Mouse (Mus musculus) cerebellum, adult 9-10 months (tissue): ENCODE data around the gene Ren1.

ENCODE experiments used
- DNase-seq: peaks from one replicate; pipeline ENCODE4 v3.0.0; 2022

Gene Ren1

DNA sequence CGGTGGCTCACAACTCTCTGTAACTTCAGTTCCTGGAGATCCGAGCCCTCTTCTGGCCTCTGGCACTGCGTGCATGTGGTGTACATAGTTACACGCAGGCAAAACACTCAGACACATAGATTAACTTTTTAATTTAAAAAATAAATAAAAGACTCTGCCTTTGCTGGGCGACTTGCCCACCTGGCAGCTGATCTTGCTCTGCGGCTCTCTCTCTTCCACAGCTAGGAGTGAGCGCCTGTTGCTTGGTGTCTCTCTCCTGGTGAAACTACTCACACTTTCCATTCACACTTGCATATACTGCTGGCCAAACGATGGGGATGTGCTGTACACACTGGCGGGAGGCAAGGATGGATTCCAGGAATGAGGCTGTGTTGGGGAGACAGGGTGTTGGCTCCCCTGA is 3.8 kb upstream of the Ren1 start:
- DNase-seq, result no peak

- no peak for DNase-seq
Measured at GRCm38 (mm10) chr1:133347226-133347625, 3.1 kb upstream of the Ren1 start.

- no peak for DNase-seq
Measured at GRCm38 (mm10) chr1:133347693-133348520, 2.4 kb upstream of the Ren1 start.

- DNase-seq, result no peak
Measured at GRCm38 (mm10) chr1:133351762-133352161, 1.5 kb downstream of the Ren1 start.

- peak; percentile 77 for DNase-seq
Measured at GRCm38 (mm10) chr1:133353371-133353809, 3.1 kb downstream of the Ren1 start.

- DNase-seq, result no peak
Measured at GRCm38 (mm10) chr1:133355469-133355868, 5.2 kb downstream of the Ren1 start.

GRCm38 (mm10) chr1:133355912-133356311 is 5.6 kb downstream of the Ren1 start:
- no peak for DNase-seq

- DNase-seq, result no peak
Measured at GRCm38 (mm10) chr1:133356330-133356729, 6.0 kb downstream of the Ren1 start.

DNA sequence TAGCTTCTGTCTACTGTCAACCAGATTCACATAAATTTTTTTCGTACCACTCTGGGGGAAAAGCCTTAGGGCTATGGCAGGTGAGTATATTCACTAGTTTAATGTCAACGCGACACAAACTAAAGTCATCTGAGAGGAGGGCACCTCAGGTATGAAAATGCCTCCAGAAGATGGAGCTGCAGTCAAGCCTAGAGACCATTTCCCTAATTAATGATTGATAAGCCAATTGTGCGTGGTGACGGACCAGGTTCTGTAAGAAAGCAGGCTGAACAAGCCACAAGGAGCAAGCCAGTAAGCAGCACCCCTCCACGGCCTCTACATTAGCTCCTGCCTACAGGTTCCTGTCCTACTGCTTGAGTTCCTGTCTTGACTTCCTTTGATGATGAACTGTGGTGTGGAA is 10.7 kb downstream of the Ren1 start:
- no peak for DNase-seq

GRCm38 (mm10) chr1:133362103-133362502 is 11.8 kb downstream of the Ren1 start:
- DNase-seq, result no peak

DNA sequence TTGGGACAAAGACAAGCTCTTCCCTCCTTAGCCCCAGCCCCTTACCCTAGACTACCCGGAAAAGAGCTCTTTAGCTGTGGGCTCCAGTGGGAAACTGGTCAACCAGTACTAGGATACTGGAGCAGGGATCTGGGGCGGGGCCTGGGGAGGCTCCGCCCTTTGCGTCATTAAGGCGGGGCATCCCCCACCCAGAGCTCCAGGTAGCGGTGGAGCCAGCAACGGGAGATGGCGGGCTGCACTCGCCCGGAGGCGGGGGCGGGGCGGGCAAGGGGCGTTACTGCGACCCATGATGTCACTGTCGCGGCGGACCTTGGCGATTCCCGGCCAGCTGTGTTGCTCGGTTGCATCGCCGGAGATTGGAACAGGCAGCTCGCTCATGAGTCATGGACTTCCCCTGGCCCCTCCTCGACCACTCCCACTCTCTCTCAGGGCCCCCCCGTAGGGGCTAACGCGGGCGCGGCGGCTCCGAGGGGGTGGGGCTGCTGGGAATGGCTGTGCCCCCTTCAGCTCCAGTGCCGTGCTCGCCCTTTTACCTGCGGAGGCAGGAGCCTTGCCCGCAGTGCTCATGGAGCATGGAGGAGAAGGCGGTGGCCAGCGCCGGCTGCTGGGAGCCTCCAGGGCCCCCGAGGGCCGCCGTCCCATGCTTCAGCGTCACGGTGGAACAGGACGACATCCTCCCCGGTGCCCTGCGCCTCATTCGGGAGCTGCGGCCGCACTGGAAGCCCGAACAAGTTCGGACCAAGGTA is 13.1 kb downstream of the Ren1 start, which contains the start of gene Etnk2:
TSS of gene Etnk2 (plus strand) at position 297 of the 746 bp plus-strand sequence.
- peak; percentile 33 for DNase-seq

DNA sequence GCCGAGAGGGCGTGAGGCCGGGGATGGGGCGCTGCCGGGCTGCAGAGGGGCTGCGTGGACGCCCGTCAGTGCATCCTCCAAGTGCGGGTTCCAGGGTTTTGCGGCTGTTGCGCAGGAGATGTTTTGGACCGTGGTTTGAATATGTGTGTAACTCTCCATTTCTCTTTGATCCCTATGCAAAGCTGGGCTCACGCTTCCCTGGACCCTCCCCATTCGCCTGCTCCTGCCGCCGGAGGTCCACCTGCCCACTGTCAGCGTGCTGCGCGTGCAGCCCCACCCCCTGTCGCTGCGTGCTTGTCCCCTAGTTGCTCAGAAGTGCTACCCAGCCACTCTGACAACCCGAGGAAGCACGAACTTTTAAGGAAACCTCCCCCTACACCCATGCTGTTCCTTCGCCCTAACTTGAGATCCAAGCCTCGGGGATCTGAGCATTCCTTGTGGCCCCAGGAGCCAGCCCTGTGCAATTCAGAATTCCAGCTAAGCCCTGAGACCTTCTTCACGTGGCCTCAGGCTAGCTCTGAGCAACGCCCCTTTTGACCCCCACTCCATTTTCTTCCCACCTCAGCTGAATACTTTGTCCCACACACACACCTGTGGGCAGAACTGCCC is 13.8 kb downstream of the Ren1 start:
- no peak for DNase-seq

- DNase-seq, result no peak
Measured at GRCm38 (mm10) chr1:133364890-133365289, 14.6 kb downstream of the Ren1 start.

GRCm38 (mm10) chr1:133366951-133367605 is 16.8 kb downstream of the Ren1 start:
- DNase-seq, result no peak

DNA sequence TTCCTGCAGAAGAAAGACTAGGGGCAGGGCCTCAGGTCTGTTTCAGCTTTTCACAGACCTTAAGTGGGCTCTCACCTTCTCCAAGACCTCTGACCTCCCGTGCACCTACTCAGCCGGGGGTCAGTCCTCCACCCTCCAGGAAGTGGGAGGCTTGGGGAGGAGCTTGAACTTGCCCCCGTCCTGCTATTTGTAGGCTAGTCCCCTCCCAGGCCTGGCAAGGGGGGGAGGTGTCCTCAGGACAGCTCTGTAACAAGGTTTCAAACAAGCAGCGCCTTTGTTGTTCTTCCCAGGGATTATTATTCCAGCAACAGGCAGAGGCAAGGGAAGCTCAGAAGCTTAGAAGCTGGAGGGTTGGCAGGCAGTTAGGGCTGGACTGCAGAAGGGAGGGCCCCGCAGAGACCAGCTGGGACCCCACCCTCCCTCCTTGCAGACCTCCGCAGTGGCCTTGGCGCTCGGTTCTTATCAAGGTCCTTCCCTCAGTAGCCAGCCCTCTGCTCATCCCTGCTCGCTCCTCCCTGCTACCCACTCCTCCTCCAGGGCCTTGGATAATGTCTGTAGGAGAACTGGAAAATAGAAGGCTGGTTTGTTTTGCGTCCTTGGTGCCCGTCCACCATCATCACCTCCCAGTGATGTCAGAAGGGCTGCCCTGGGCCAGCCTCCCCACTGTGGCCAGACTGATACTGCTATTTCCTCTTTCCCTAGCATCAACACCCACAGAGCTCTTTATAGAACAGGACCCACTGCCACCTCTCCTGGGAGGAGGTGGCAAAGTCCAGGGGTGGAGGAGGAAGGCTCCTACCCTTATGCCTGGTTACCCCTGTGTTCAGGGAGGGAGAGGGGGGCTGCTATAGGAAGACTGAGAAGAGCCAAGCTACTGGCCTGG is 17.5 kb downstream of the Ren1 start:
- no peak for DNase-seq

GRCm38 (mm10) chr1:133368644-133369043 is 18.3 kb downstream of the Ren1 start:
- no peak for DNase-seq

DNA sequence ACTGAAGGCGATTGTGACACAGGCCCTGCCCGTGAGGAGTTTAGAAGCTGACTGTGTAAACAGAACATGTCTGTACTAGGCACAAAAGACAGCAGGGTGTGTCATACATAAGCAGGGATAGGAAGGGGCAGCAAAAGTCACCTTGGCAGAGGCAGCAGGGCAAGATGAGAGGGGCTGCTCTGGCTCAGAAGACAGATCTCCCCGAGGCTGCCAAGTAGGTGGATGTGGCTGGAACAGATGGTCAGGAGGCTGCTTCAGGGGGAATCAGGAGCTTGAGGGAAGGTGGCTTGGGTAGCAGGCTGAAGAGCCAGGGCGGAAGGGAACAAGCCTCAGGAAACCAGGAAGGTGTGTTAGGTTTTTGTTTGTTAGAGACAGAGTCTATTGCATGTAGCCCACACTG is 20.0 kb downstream of the Ren1 start:
- DNase-seq, result no peak

- no peak for DNase-seq
Measured at GRCm38 (mm10) chr1:133371431-133371830, 21.1 kb downstream of the Ren1 start.

DNA sequence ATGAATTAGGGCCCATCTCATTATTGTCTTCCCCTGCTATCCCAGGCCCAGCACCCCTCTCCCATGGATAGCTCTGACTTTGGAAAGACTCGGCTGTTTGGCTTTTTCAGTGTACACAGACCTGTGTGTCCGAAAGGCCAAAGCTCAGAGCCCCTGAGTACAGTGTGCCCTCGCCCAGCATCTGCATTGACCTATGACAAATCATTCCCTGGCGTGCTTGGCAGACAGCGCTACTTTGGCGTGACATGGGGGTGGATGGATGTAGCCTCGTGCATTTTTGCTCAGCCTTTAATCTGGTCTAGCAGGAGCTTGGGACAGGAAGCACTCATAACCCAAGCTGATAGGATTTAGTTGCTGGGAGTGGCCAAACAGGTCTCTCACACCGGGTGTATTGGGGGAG is 21.8 kb downstream of the Ren1 start:
- no peak for DNase-seq

GRCm38 (mm10) chr1:133375696-133376346 is 25.5 kb downstream of the Ren1 start:
- DNase-seq, result no peak

GRCm38 (mm10) chr1:133377547-133377946 is 27.2 kb downstream of the Ren1 start:
- no peak for DNase-seq
